Comparison of ENCODE assay signal across 11 mouse cellular contexts in genomic region chr19:10014824-10015223, GRCm38 (mm10). TPM values are rescaled to one million over a fixed set of nuclear protein-coding genes. Genes with fewer than 3 reads are reported as not detected.
DNase-seq lines count a peak whose midpoint lies in the region; ATAC-seq and TF ChIP-seq lines count a peak whose summit lies in the region.
"Had no signal": no experiment of that assay in that cellular context is flagged by ENCODE, and none has a peak within 500 bp of the region (broad histone marks: within the 10 kb centered on the region; RNA-seq: fewer than 3 reads in every experiment).

No protein-coding gene starts in this region.

- intact Hi-C loops in left cerebral cortex, postnatal 4 days (cut with DNase I), result no loop called here

- no peak for DNase-seq in heart, adult 9 months (ENCODE audit: low spot score in 2 of 2)
- peak; percentile 72 to 84 for DNase-seq in kidney, postnatal 25 days
- DNase-seq in spleen, adult 2 months (ENCODE audit: low read depth in 1 of 2, low spot score in 2 of 2), result no peak
- no peak for DNase-seq in left cerebral cortex, postnatal 4 days
- DNase-seq in urinary bladder, postnatal 4 days (ENCODE audit: low spot score in 2 of 2), result no peak

- no peaks in the 10 kb centered on the region for H3K9me3 ChIP-seq in heart, embryonic 16.5 days (replicated peaks; ENCODE audit: control insufficient read depth, low read length)
- no peaks in the 10 kb centered on the region for H3K9me3 ChIP-seq in embryonic facial prominence, embryonic 12.5 days
- H3K9me3 ChIP-seq: lung, embryonic 15.5 days; neural tube, embryonic 12.5 days had no signal

- no peak overlapping the region for H3K4me3 ChIP-seq in heart, embryonic 16.5 days (ENCODE audit: low read length)
- H3K4me3 ChIP-seq in embryonic facial prominence, embryonic 12.5 days, result no peak overlapping the region
- H3K4me3 ChIP-seq in spleen, adult 2 months (ENCODE audit: extremely low read depth, insufficient read depth, insufficient read length), result peak overlapping the region; percentile 12; the same call in 1 of the 2 replicates
- H3K4me3 ChIP-seq: lung, embryonic 15.5 days; neural tube, embryonic 12.5 days had no signal

- 63% methylated on average over 13 of the region's 13 CpGs for WGBS in heart, embryonic 16.5 days
- WGBS in embryonic facial prominence, embryonic 12.5 days, result 66% methylated on average over 13 of the region's 13 CpGs
- WGBS in spleen, adult 2 months, result 80% methylated on average over 13 of the region's 13 CpGs

- TF ChIP-seq POLR2A in spleen, adult 2 months (IDR thresholded peaks at IDR 0.05; ENCODE audit: low read depth, low read length), result no peak

- no peak for TF ChIP-seq CTCF in spleen, adult 2 months (IDR thresholded peaks at IDR 0.05; ENCODE audit: extremely low read depth, insufficient read depth, insufficient read length, insufficient replicate concordance)

- H3K4me1 ChIP-seq in heart, embryonic 16.5 days (ENCODE audit: control insufficient read depth, insufficient read depth, low read length), result peaks cover 35% of the 10 kb centered on the region
- peaks cover 47% of the 10 kb centered on the region for H3K4me1 ChIP-seq in embryonic facial prominence, embryonic 12.5 days
- H3K4me1 ChIP-seq in spleen, adult 2 months (ENCODE audit: control insufficient read depth, insufficient read depth, insufficient read length), result peaks cover 6% of the 10 kb centered on the region

- no peak for ATAC-seq in heart, embryonic 16.5 days (replicated peaks; ENCODE audit: extremely low read depth, insufficient read depth, low FRiP score)
- no peak for ATAC-seq in embryonic facial prominence, embryonic 12.5 days (ENCODE audit: insufficient number of reproducible peaks, insufficient read depth, low FRiP score, low TSS enrichment)
- no peak for ATAC-seq in cerebellum, adult (ENCODE audit: insufficient number of reproducible peaks, low FRiP score, low TSS enrichment)
- ATAC-seq: hindbrain, embryonic 16.5 days had no signal

- no peaks in the 10 kb centered on the region for H3K36me3 ChIP-seq in heart, embryonic 16.5 days (ENCODE audit: control insufficient read depth, insufficient read depth)
- H3K36me3 ChIP-seq in embryonic facial prominence, embryonic 12.5 days, result no peaks in the 10 kb centered on the region
- H3K36me3 ChIP-seq in spleen, adult 2 months (ENCODE audit: control insufficient read depth, insufficient read depth, low read length), result no peaks in the 10 kb centered on the region
- H3K36me3 ChIP-seq: lung, embryonic 15.5 days; neural tube, embryonic 12.5 days had no signal

- peak overlapping the region; percentile 84; the same call in 1 of the 2 replicates for H3K27ac ChIP-seq in heart, embryonic 16.5 days (ENCODE audit: low read length)
- H3K27ac ChIP-seq in embryonic facial prominence, embryonic 12.5 days, result peak overlapping the region; percentile 98
- H3K27ac ChIP-seq in spleen, adult 2 months (ENCODE audit: insufficient read depth, low read length), result peak overlapping the region; percentile 12; the same call in 1 of the 2 replicates
- H3K27ac ChIP-seq: lung, embryonic 15.5 days; neural tube, embryonic 12.5 days had no signal

- no peak overlapping the region for H3K4me2 ChIP-seq in heart, embryonic 16.5 days (ENCODE audit: low read depth, low read length)
- H3K4me2 ChIP-seq in embryonic facial prominence, embryonic 12.5 days (replicated peaks), result no peak overlapping the region
- H3K4me2 ChIP-seq: lung, embryonic 15.5 days; neural tube, embryonic 12.5 days had no signal

- H3K9ac ChIP-seq in heart, embryonic 16.5 days (ENCODE audit: low read length), result no peak overlapping the region
- H3K9ac ChIP-seq in embryonic facial prominence, embryonic 12.5 days, result no peak overlapping the region
- H3K9ac ChIP-seq: lung, embryonic 15.5 days; neural tube, embryonic 12.5 days had no signal

- no peaks in the 10 kb centered on the region for H3K27me3 ChIP-seq in heart, embryonic 16.5 days (ENCODE audit: control insufficient read depth, insufficient read depth, low read length)
- no peaks in the 10 kb centered on the region for H3K27me3 ChIP-seq in embryonic facial prominence, embryonic 12.5 days
- peaks cover 3% of the 10 kb centered on the region; the same call in 1 of the 2 replicates for H3K27me3 ChIP-seq in spleen, adult 2 months (ENCODE audit: control insufficient read depth, insufficient read depth, low read length)
- H3K27me3 ChIP-seq: lung, embryonic 15.5 days had no signal

RNA-seq across cellular contexts. Expression of gene Rab3il1, which starts 13.4 kb away (rescaled TPM):
- 22.1 and 24.0 TPM in 2 replicates for polyA plus RNA-seq in heart, embryonic 16.5 days (2015; fragmentation: Nextera tagmentation; extraction: Ambion mirVana)
- 48.0 and 50.0 TPM in 2 replicates for polyA plus RNA-seq in embryonic facial prominence, embryonic 12.5 days (2016; fragmentation: Nextera tagmentation; extraction: Ambion mirVana)
- 73.5 and 77.8 TPM in 2 replicates for polyA plus RNA-seq in spleen, adult 2 months (2012; rRNA removed)
- 10 to 100 TPM; 12.9 to 14.9 TPM for total RNA-seq in left cerebral cortex, postnatal 4 days (2021)

RNA-seq across cellular contexts. Expression of gene Best1, which starts 13.4 kb away (rescaled TPM):
- 0.28 and 0.30 TPM in 2 replicates for polyA plus RNA-seq in heart, embryonic 16.5 days (2015; fragmentation: Nextera tagmentation; extraction: Ambion mirVana)
- 1.7 and 1.8 TPM in 2 replicates for polyA plus RNA-seq in embryonic facial prominence, embryonic 12.5 days (2016; fragmentation: Nextera tagmentation; extraction: Ambion mirVana)
- 0.14 and 0.20 TPM in 2 replicates for polyA plus RNA-seq in spleen, adult 2 months (2012; rRNA removed)
- total RNA-seq in left cerebral cortex, postnatal 4 days (2021), result 1 to 10 TPM; 1.7 to 2.1 TPM

RNA-seq across cellular contexts. Expression of gene Fads3, which starts 26.5 kb away (rescaled TPM):
- 31.5 and 46.1 TPM in 2 replicates for polyA plus RNA-seq in heart, embryonic 16.5 days (2015; fragmentation: Nextera tagmentation; extraction: Ambion mirVana)
- polyA plus RNA-seq in embryonic facial prominence, embryonic 12.5 days (2016; fragmentation: Nextera tagmentation; extraction: Ambion mirVana), result 10.1 and 10.2 TPM in 2 replicates
- 22.0 and 24.3 TPM in 2 replicates for polyA plus RNA-seq in spleen, adult 2 months (2012; rRNA removed)
- total RNA-seq in left cerebral cortex, postnatal 4 days (2021), result 10 to 100 TPM; 52.8 to 60.4 TPM

RNA-seq across cellular contexts. Expression of gene Fth1, which starts 34.4 kb away (rescaled TPM):
- polyA plus RNA-seq in heart, embryonic 16.5 days (2015; fragmentation: Nextera tagmentation; extraction: Ambion mirVana), result 1,934 and 2,252 TPM in 2 replicates
- 1,511 and 1,518 TPM in 2 replicates for polyA plus RNA-seq in embryonic facial prominence, embryonic 12.5 days (2016; fragmentation: Nextera tagmentation; extraction: Ambion mirVana)
- polyA plus RNA-seq in spleen, adult 2 months (2012; rRNA removed), result 3,609 and 4,045 TPM in 2 replicates
- 1,000 to 10,000 TPM; 1,213 to 1,248 TPM for total RNA-seq in left cerebral cortex, postnatal 4 days (2021)

Comparison
In these comparisons a context has a peak if more than half of its experiments do, and no peak if none do; other contexts are left out.
1. H3K27ac ChIP-seq: peak in every context shown above with its lines; median percentile 98 in embryonic facial prominence, embryonic 12.5 days; 84 in heart, embryonic 16.5 days; 12 in spleen, adult 2 months.
2. DNase-seq: peak in kidney, postnatal 25 days (2 of 2); none in heart, adult 9 months (0 of 2), spleen, adult 2 months (0 of 2), left cerebral cortex, postnatal 4 days (single experiment) and urinary bladder, postnatal 4 days (0 of 2).